Mouse (Mus musculus): ENCODE data around the gene Irak4. TPM values are rescaled to one million over a fixed set of nuclear protein-coding genes. Genes with fewer than 3 reads are reported as not detected.

Irak4 gene
- total RNA-seq, 2 experiments from 2014 or later = 1.5 to 1.6 TPM

GRCm38 (mm10) chr15:94568496-94569182 lies 25.2 kb downstream of the Irak4 start:
- TF ChIP-seq CTCF (IDR thresholded peaks at IDR 0.05) = no peak
- intact Hi-C loops (cut with DNase I) = no loop called here

DNA sequence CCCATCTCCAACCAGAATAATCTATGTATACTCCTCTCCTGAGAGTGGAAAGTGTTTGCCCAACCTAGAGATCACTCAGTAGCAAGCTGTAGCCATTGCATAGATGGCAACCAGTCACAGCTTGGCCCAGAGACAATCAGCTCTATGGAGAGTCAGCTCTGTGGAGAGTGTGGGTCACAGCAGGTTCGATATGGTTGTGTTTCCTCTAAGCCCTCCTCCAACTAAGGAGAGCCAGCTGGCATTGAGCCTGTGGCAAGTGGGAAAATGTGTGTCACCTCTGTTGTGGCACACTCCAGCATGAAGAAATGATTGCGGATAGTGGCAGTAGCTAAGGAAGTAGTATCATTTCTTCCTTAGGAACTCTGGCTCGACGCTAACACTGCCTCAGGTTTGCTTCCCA lies 28.1 kb downstream of the Irak4 start:
- H3K27ac ChIP-seq = no peak overlapping the region
- intact Hi-C loops (cut with DNase I) = no loop called here
- no peak for DNase-seq (ENCODE audit: extremely low spot score in 1 of 2, low spot score in 2 of 2)
- no peak overlapping the region for H3K4me3 ChIP-seq
- TF ChIP-seq CTCF (IDR thresholded peaks at IDR 0.05) = no peak

More at GRCm38 (mm10) chr15:94568496-94569182, 25.2 kb downstream of the Irak4 start:
- DNase-seq (ENCODE audit: extremely low spot score in 1 of 2, low spot score in 2 of 2) = no peak
- Histone ChIP-seq H3K27ac (no peak overlapping the region), H3K4me3 (no peak overlapping the region)

- intact Hi-C loops (cut with DNase I) = no loop called here
- no peak; the same call in 1 of the 2 replicates for TF ChIP-seq CTCF (IDR thresholded peaks at IDR 0.05)
- Histone ChIP-seq H3K4me3 (no peak overlapping the region), H3K27ac (no peak overlapping the region)
- DNase-seq (ENCODE audit: extremely low spot score in 1 of 2, low spot score in 2 of 2) = no peak
These were observed 29.3 kb downstream of the Irak4 start for GRCm38 (mm10) chr15:94572746-94573145.

DNA sequence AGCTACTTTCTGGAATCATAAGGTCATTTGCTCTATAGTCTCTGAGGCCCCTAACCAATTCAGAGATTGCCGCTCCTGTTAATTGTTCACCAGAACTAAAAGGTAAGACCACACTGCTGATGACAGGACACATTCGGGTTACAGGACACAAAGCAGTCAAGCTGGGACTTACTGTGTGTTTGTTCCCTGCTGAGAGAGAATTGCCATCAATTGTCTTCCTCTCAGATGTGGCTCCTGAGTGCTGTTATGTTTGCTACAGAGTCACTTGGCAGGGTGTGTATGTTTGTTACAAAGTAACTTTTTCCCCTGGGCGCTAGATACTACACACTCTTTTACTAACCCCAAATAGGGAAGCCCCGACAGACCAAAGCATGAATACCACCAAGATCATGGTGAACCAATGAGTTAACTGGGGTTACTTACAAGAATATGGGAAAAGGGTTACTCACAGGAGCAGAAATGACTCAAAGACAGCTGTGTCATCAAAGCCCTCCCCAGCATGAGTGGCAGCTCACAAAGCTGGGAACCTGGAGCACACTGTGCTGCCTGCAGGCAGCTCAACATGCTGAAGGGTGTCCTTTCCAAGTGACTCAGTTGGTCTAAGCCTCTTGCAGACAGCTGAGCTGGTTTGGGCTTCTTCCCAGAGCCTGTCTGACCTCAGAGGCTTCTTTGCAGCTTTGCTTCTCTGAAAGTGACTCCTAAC lies 31.3 kb downstream of the Irak4 start:
- TF ChIP-seq CTCF (IDR thresholded peaks at IDR 0.05) = no peak
- no peak for DNase-seq (ENCODE audit: extremely low spot score in 1 of 2, low spot score in 2 of 2)
- H3K27ac ChIP-seq = no peak overlapping the region
- no peak overlapping the region for H3K4me3 ChIP-seq
- intact Hi-C loops (cut with DNase I) = no loop called here

DNA sequence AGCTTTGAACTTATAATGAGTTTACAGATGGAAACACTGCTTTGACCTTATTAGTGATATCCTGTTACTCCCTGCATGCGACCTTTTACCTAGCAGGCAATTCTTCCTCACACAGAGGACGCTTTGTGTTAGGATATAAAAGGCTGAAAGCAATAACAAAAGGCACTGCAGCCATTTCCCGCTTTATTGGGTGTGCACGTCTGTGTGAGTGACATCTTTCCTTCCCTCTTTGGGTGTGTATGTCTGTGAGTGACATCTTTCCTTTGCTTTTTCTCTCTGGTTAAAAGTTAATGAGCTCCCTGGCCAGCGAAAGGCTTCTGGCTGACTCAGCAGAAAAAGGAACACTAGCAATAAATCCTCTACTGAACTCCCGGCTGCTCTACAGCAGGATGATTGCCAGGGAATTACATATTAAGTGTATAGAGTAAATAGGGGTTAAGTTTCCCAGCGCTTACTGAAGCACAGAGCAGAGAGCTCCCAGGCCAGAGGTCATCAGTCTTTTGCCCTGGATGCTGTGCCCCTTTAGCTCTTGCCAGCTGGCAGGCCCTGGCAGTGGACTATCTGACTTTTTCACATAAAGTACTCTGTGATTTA lies 38.7 kb downstream of the Irak4 start:
- intact Hi-C loops (cut with DNase I) = no loop called here
- no peak for DNase-seq (ENCODE audit: extremely low spot score in 1 of 2, low spot score in 2 of 2)
- no peak for TF ChIP-seq CTCF (IDR thresholded peaks at IDR 0.05)
- no peak overlapping the region for H3K27ac ChIP-seq
- no peak overlapping the region for H3K4me3 ChIP-seq

- Histone ChIP-seq H3K4me3 (no peak overlapping the region), H3K27ac (no peak overlapping the region)
- no peak for DNase-seq (ENCODE audit: extremely low spot score in 1 of 2, low spot score in 2 of 2)
- intact Hi-C loops (cut with DNase I) = no loop called here
- TF ChIP-seq CTCF (IDR thresholded peaks at IDR 0.05) = no peak
These were observed 39.7 kb downstream of the Irak4 start for GRCm38 (mm10) chr15:94583153-94583552.

- TF ChIP-seq CTCF (IDR thresholded peaks at IDR 0.05) = peak; percentile 13
- intact Hi-C loops (cut with DNase I) = no loop called here
- no peak for DNase-seq (ENCODE audit: extremely low spot score in 1 of 2, low spot score in 2 of 2)
- H3K4me3 ChIP-seq = no peak overlapping the region
- no peak overlapping the region for H3K27ac ChIP-seq
These were observed 41.3 kb downstream of the Irak4 start for GRCm38 (mm10) chr15:94584738-94585137.

DNA sequence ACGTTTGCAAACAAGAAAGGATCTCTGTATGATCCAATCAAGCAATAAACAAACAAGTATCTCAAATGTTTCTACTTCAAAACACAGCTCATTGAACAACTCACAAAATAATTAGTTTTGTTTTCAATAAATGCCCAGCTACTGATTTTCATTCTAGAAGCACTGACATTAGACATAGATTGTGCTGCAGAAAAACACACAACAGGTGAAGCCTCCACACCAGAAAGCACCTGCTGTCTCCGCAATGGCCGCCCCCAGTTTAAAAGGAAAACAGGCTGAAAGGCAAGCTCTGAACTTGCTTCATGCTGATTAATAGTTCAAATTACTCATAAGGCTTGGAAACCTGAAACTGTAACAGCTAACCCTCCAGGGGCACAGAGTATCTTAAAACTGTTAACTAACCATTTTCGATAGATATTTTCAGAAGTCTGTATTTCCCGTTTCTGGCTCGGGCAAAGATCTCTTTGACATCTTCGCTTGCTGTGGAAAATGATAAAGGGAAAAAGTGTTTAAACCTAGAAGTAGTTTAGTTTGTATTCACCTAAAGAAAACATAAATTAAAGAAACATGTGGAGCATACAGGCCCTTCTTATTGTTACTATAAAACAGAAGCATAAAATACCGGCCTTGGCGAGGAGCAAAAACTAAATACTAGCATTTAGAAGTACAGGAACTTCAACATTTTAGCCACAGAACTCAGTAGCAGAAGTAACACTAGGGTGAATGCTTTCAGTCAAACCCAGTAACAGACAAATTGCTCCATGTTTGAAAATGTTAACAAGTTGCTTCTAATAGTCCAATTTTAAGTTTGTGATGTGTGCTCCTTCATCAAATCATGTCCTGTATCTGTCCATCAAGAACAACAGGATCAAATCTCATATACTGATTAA lies 44.6 kb downstream of the Irak4 start:
- no peak for TF ChIP-seq CTCF (IDR thresholded peaks at IDR 0.05)
- no peak for DNase-seq (ENCODE audit: extremely low spot score in 1 of 2, low spot score in 2 of 2)
- Histone ChIP-seq H3K27ac (no peak overlapping the region), H3K4me3 (peak overlapping the region; percentile 83)
- intact Hi-C loops (cut with DNase I) = no loop called here

DNA sequence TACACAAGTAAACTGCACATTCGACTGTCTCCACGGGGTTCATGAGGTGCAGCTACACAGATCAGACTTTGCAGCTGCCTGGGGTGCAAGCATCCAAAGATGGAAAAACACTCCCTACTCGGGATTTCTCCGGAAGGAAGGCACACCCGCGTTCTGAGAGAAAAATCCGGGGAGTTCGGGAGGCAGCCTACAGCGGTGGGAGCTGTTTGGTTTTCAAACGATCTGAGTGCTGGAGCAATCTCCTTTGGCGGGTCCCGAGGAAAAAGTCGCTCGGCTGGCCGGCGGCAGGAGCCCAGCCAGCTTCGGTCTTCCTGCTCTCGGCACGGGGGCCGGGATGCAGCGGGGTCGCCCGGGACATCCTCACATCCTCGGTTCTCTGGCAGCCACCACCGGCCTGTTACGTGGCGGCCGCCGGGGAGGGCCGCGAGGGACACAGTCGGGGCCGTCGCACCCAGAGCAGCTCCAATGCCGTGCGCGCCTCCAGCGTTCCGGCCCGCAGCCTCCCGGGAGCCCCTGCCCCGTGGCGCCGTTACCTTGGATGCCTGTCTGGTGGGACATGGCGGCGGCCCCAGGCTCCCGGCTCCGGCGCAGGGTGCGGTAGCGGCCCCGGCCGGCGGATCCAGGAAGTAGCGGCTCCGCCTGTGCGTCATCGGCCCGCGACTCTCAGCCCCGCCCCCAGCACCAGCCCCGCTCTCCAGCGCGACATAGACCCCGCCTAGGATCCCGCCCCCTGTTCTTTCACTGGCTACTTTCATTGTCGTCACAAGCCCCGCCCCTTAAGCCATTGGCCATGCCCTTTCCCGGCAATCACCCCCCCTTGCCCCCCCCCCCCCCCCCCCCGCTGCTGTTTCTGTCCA lies 46.0 kb downstream of the Irak4 start, which contains the start of gene Twf1:
Gene Twf1 (minus strand): TSS at position 671 of the 857 bp plus-strand sequence.
- intact Hi-C loops (cut with DNase I) = no loop called here
- H3K4me3 ChIP-seq = peak within 1 kb of the TSS; percentile 83
- peak within 1 kb of the TSS; percentile 89 for H3K27ac ChIP-seq
- DNase-seq (ENCODE audit: extremely low spot score in 1 of 2, low spot score in 2 of 2) = peak; percentile 98 to 99
- TF ChIP-seq CTCF (IDR thresholded peaks at IDR 0.05) = peak; percentile 38

DNA sequence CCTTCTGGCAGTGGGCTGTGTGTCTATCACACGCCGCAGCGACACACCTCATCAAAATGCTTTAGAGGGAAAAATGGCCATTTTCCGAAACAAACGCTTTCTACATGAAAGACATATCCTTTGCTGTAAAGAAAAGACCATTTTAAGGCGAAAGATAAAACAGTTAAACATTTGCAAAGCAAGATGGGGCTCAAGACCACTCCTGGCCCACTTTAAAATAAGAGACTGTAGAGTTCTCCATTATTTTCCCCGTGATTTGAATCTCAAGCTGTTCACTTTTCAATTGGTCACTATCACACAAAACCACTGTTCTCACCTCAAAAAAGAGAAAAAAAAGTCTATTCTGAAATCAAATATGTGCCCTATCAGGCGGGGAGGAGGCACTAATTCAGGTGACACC lies 46.6 kb downstream of the Irak4 start:
- intact Hi-C loops (cut with DNase I) = no loop called here
- no peak for TF ChIP-seq CTCF (IDR thresholded peaks at IDR 0.05)
- no peak for DNase-seq (ENCODE audit: extremely low spot score in 1 of 2, low spot score in 2 of 2)
- Histone ChIP-seq H3K27ac (peak overlapping the region; percentile 57; the same call in 1 of the 2 replicates), H3K4me3 (peak overlapping the region; percentile 38)

- Histone ChIP-seq H3K27ac (no peak overlapping the region), H3K4me3 (no peak overlapping the region)
- no peak for DNase-seq (ENCODE audit: extremely low spot score in 1 of 2, low spot score in 2 of 2)
- intact Hi-C loops (cut with DNase I) = no loop called here
- TF ChIP-seq CTCF (IDR thresholded peaks at IDR 0.05) = no peak
These were observed 47.9 kb downstream of the Irak4 start for GRCm38 (mm10) chr15:94591356-94591755.

All from left cerebral cortex, adult 2 months (tissue).